Mouse (Mus musculus) heart, postnatal 0 days (tissue): ENCODE data around the gene Atp6ap2. TPM values are rescaled to one million over a fixed set of nuclear protein-coding genes. Genes with fewer than 3 reads are reported as not detected.

Experiments used
- ATAC-seq: fragments of 200-750 bp; cut with Nextera tagmentation; 2 replicates; pipeline ENCODE4 v1.8.0; 2017; ENCODE audit warnings: low read depth, moderate number of reproducible peaks, moderate library complexity; ENCODE audit not compliant: insufficient read depth
- DNase-seq: peaks from one replicate; pipeline ENCODE4 v3.0.0-alpha.2; 2016; ENCODE audit warnings: low spot score
- H3K27ac ChIP-seq: fragments of 300-500 bp; sonication (generic); 2 replicates; pipeline ENCODE4 v1.5.1; 2014; ENCODE audit warnings: low read depth, mild to moderate bottlenecking
- H3K27me3 ChIP-seq: fragments of 300-500 bp; sonication (generic); 2 replicates; pipeline ENCODE4 v1.6.1; 2014; ENCODE audit warnings: low read length, mixed read lengths; ENCODE audit not compliant: control insufficient read depth, insufficient read depth
- H3K36me3 ChIP-seq: fragments of 300-500 bp; sonication (generic); replicated peaks from 2 replicates; pipeline ENCODE4 v1.6.1; 2014; ENCODE audit warnings: low read length, mixed read lengths; ENCODE audit not compliant: control insufficient read depth, insufficient read depth
- H3K4me1 ChIP-seq: fragments of 300-500 bp; sonication (generic); 2 replicates; pipeline ENCODE4 v1.6.1; 2014; ENCODE audit warnings: antibody characterized with exemption; ENCODE audit not compliant: control insufficient read depth, insufficient read depth
- H3K4me2 ChIP-seq: fragments of 300-500 bp; sonication (generic); 2 replicates; pipeline ENCODE4 v1.6.1; 2014; ENCODE audit warnings: low read depth, mild to moderate bottlenecking, low read length, moderate library complexity
- H3K4me3 ChIP-seq: fragments of 300-500 bp; sonication (generic); 2 replicates; pipeline ENCODE4 v1.5.1; 2014; ENCODE audit warnings: low read depth, low read length
- H3K9ac ChIP-seq: fragments of 300-500 bp; sonication (generic); replicated peaks from 2 replicates; pipeline ENCODE4 v1.6.1; 2014; ENCODE audit warnings: low read depth, low read length, mixed read lengths
- H3K9me3 ChIP-seq: fragments of 300-500 bp; sonication (generic); replicated peaks from 2 replicates; pipeline ENCODE4 v1.6.1; 2016; ENCODE audit warnings: low read length; ENCODE audit not compliant: control insufficient read depth
- CTCF ChIP-seq: IDR thresholded peaks from 2 replicates; pipeline ENCODE4 v1.5.1; 2016; ENCODE audit warnings: antibody characterized with exemption, control low read depth, low read depth
- EP300 ChIP-seq: IDR thresholded peaks from 2 replicates; pipeline ENCODE4 v1.6.1; 2016; ENCODE audit warnings: antibody characterized with exemption, low read depth
- WGBS: fragments of 180-500 bp; shearing (Covaris S2); extraction: QIAGEN DNeasy Blood & Tissue Kit; methylation state at CpG from one replicate; pipeline ENCODE4 v1.1.7; 2014; 5-methylcytosine and 5-hydroxymethylcytosine counted together
- polyA plus RNA-seq: library from polyadenylated mRNA; unstranded; fragments of >200 nt; fragmentation: Nextera tagmentation; extraction: Ambion mirVana; gene quantifications from 2 replicates; pipeline ENCODE4 v1.2.1, GENCODE M21; 2015
- total RNA-seq: library from RNA; depleted of rRNA; stranded (reverse); fragments of >200 nt; gene quantifications from 2 replicates; pipeline ENCODE4 v1.2.3, GENCODE M21; 2014; ENCODE audit warnings: low replicate concordance; rRNA removed

Gene Atp6ap2
- total and polyA plus RNA-seq, 2 experiments from 2014 or later, result 19.9 to 40.5 TPM

- no peak overlapping the region for H3K4me2 ChIP-seq
- 82% methylated on average over 2 of the region's 2 CpGs for WGBS
- no peak overlapping the region for H3K27ac ChIP-seq
- H3K9me3 ChIP-seq, result no peaks in the 10 kb centered on the region
- no peak for ATAC-seq
- no peaks in the 10 kb centered on the region for H3K27me3 ChIP-seq
- H3K36me3 ChIP-seq, result peaks cover 22% of the 10 kb centered on the region
- no peak overlapping the region for H3K4me3 ChIP-seq
- DNase-seq, result no peak
- TF ChIP-seq EP300, result no peak
- TF ChIP-seq CTCF, result no peak
- no peak overlapping the region for H3K9ac ChIP-seq
- no peaks in the 10 kb centered on the region for H3K4me1 ChIP-seq
Measured at GRCm38 (mm10) chrX:12653879-12654278, 66.3 kb downstream of the Atp6ap2 start.

Other genes starting within 250 kb of the Atp6ap2 start
- gene 1810030O07Rik, start 85.9 kb downstream of the Atp6ap2 start, total RNA-seq, result 11.1 and 15.5 TPM in 2 replicates
- 18.9 and 20.4 TPM in 2 replicates for gene 1810030O07Rik, start 85.9 kb downstream of the Atp6ap2 start, polyA plus RNA-seq
- 40.1 and 41.9 TPM in 2 replicates for gene Med14, start 174.3 kb downstream of the Atp6ap2 start, total RNA-seq
- gene Med14, start 174.3 kb downstream of the Atp6ap2 start, polyA plus RNA-seq, result 9.6 and 10.8 TPM in 2 replicates